Mouse (Mus musculus) cerebral cortex, adult 2 months (tissue): Measurements from ENCODE around the gene Rmi2.

Experiments used
- WGBS: fragments of 180-500 bp; shearing (Covaris S2); methylation state at CpG from one replicate; pipeline ENCODE4 v1.1.7; 2018; 5-methylcytosine and 5-hydroxymethylcytosine counted together

Gene Rmi2

DNA sequence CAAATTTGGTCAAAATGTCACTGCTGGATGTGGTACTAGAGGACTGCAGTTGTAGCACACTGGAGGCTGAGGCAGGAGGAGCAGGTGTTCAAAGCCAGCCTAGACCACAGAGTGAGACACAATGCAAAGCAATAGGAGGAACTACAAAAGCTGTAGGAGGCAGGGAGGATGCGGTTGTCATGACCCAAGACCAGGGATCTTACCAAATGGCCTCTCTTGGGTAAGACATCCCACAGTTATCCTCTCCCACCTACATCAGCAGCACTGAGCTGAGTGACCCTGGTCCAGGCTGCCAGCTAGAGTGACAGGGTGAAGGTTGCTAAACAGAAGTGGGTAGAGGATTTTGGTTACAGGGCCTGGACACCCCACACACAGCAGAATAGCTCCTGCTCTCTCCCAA is 92.2 kb downstream of the Rmi2 start:
- WGBS, result 91% methylated on average over 1 of the region's 1 CpGs

GRCm38 (mm10) chr16:10933372-10933771 is 98.5 kb downstream of the Rmi2 start:
- 56% methylated on average over 3 of the region's 3 CpGs for WGBS

GRCm38 (mm10) chr16:10934047-10934446 is 99.2 kb downstream of the Rmi2 start:
- WGBS, result 100% methylated on average over 1 of the region's 1 CpGs

DNA sequence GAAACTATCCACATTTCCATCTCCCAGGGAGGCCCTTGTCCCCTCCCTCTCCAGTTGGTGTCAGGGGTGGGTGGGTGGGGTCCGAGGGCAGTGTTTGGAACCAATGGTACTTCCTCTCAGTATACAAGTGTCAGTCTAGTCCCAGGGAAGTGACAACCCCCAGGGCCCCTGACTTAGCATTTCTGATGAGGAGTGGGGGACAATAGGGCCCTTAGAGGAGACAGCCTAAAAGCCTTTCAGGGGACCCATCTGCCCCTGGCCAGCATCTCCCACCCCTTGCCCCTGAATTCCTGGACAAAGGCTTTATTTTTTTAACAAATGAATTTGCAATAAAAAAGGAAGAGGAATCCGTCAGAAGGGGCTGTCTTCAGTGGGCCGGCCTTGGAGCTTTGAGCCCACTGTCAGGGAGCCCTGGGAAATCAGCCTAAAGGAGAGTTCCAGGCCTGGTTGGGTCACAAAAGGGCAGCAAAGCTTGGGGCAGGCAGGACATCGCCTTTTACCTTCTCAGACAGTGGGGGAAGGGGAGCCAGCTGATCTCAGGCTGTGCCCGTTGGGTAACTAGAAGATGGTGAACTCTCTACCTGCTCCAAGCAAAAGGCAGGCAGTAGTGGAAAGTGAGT is 102.0 kb downstream of the Rmi2 start:
- 81% methylated on average over 5 of the region's 5 CpGs for WGBS

DNA sequence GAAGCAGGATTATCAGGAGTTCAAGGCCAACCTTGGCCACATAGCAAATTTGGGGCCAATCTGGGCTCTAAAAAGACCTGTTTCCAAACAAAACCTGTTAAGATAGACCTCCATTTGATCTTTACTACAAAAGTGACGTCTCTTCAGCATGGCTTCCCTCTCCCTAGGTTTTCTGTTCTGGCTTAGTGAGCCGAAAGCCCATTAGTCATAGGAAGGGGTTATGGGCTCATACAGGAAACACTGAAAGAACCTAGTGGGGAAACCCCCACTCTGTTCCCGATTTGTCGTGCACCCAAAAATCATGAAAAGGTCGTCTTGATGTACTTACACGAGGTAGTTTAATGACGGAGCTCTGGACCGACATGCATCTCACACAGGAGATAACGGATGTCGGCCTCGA is 102.6 kb downstream of the Rmi2 start:
- 90% methylated on average over 11 of the region's 11 CpGs for WGBS

DNA sequence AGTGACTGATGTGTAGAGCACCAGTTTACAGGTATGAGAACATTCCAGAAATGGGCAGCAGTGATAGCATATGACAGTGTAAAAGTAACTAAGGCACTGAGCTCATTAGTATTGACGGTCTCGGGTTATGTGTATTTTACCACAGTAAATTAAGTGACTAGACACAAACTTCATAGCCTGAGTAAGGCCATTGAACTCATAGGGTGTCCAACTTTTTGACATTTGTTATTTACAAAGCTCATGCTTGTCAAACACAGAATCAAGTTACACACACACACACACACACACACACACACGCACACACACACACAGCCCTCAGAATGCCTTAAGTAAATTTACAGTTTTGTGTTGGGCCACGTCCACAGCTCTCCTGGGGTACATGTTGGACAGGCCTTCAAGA is 105.1 kb downstream of the Rmi2 start:
- WGBS, result 94% methylated on average over 4 of the region's 4 CpGs

- WGBS, result 91% methylated on average over 2 of the region's 2 CpGs
Observed at GRCm38 (mm10) chr16:10940661-10941060, 105.8 kb downstream of the Rmi2 start.
